Mouse (Mus musculus): Measurements from ENCODE around the gene Klhl5. TPM values are rescaled to one million over a fixed set of nuclear protein-coding genes. Genes with fewer than 3 reads are reported as not detected.

Klhl5 gene
- polyA plus RNA-seq, 1 experiment from 2014 or later: 56.9 TPM

DNA sequence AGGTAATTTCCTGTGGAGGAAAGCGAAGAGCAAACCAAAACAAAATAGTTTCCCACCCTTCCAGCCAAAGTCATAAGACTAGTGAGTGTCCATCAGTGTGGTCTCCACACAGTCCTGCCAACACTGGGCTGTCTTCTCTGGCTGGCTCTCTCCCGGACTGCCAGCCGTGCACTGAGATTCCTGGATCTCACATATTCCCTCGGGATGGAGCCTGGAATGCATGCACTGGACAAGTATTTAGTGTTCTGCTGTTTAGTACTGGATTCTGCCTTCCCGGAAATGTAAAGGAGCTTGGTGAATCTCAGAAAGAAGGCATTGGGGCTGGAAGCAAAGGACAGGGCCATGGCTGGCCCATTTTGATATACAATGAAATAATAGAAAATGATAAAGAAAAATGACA is 55.7 kb downstream of the Klhl5 start:
- H3K27me3 ChIP-seq (ENCODE audit: control insufficient read depth, insufficient read depth, low read length): no peaks in the 10 kb centered on the region
- no peak overlapping the region for H3K9ac ChIP-seq (replicated peaks; ENCODE audit: low read depth, low read length)
- 76% methylated on average over 5 of the region's 5 CpGs for WGBS
- no peak overlapping the region for H3K4me2 ChIP-seq (ENCODE audit: low read depth, low read length)
- no peak for ATAC-seq (ENCODE audit: low read depth)
- no peak overlapping the region for H3K27ac ChIP-seq (ENCODE audit: low read depth, low read length)
- H3K4me1 ChIP-seq (ENCODE audit: control insufficient read depth, insufficient read depth, low read length): no peaks in the 10 kb centered on the region
- no peaks in the 10 kb centered on the region for H3K9me3 ChIP-seq (ENCODE audit: control insufficient read depth, low read length)
- H3K36me3 ChIP-seq (ENCODE audit: control insufficient read depth, insufficient read depth, low read length): peaks cover 17% of the 10 kb centered on the region
- H3K4me3 ChIP-seq (ENCODE audit: low read depth, low read length): no peak overlapping the region

- WGBS: 86% methylated on average over 17 of the region's 17 CpGs
- no peaks in the 10 kb centered on the region for H3K9me3 ChIP-seq (ENCODE audit: control insufficient read depth, low read length)
- no peaks in the 10 kb centered on the region for H3K27me3 ChIP-seq (ENCODE audit: control insufficient read depth, insufficient read depth, low read length)
- H3K4me3 ChIP-seq (ENCODE audit: low read depth, low read length): no peak overlapping the region
- no peaks in the 10 kb centered on the region for H3K4me1 ChIP-seq (ENCODE audit: control insufficient read depth, insufficient read depth, low read length)
- no peak overlapping the region for H3K27ac ChIP-seq (ENCODE audit: low read depth, low read length)
- ATAC-seq (ENCODE audit: low read depth): no peak
- H3K9ac ChIP-seq (replicated peaks; ENCODE audit: low read depth, low read length): no peak overlapping the region
- no peak overlapping the region for H3K4me2 ChIP-seq (ENCODE audit: low read depth, low read length)
- peaks cover 17% of the 10 kb centered on the region for H3K36me3 ChIP-seq (ENCODE audit: control insufficient read depth, insufficient read depth, low read length)
Observed at GRCm38 (mm10) chr5:65163489-65164092, 56.3 kb downstream of the Klhl5 start.

GRCm38 (mm10) chr5:65170206-65170605 is 62.9 kb downstream of the Klhl5 start:
- ATAC-seq (ENCODE audit: low read depth): no peak
- 85% methylated on average over 9 of the region's 9 CpGs for WGBS

DNA sequence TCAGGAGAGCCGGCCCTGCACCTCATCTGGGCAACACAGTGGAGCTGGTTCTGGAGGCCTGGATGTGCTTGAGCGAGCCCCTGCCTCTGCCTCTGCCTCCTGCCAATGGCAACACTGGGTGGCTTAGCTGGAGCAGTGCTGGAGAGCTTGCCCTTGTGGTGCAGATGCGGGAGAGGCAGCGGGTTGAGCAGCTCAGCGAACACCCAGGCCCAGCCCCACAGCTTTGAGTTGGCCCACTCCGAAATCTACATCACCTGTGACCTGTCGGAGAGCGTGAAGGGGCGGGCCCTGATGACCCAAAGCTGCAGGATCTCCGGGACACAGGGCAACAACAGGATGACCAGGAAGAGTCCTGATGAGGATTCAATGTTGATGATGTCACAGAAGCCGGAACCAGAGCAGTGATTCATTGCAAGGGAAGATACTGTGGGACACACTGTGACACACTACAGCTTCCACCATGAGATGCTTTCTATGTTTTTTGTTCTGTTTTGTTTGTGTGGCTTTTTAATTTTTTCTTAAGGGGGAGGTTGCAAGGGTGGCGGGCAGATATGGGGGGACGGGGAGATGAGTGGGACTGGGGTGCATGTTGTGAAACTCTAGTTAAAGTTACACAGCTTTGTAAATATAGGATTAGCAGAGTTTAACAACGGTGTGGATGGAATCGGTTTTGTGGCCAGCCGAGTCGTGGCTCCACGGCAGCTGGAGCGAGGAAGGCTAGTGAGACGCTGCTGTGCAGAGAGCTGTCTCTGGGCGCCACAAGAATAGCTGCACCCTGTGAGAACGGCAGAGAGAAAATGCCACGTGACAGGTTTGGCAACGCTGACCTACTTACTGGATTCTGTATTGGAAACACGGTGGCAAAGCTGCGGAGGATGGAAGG is 67.9 kb downstream of the Klhl5 start:
- ATAC-seq (ENCODE audit: low read depth): peak; percentile 70; the same call in 1 of the 2 replicates
- WGBS: 65% methylated on average over 26 of the region's 26 CpGs
- H3K4me3 ChIP-seq (ENCODE audit: low read depth, low read length): no peak overlapping the region
- H3K9me3 ChIP-seq (ENCODE audit: control insufficient read depth, low read length): no peaks in the 10 kb centered on the region
- peak overlapping the region; percentile 34; the same call in 1 of the 2 replicates for H3K27ac ChIP-seq (ENCODE audit: low read depth, low read length)
- H3K36me3 ChIP-seq (ENCODE audit: control insufficient read depth, insufficient read depth, low read length): no peaks in the 10 kb centered on the region
- H3K9ac ChIP-seq (replicated peaks; ENCODE audit: low read depth, low read length): no peak overlapping the region
- H3K4me2 ChIP-seq (ENCODE audit: low read depth, low read length): no peak overlapping the region
- H3K27me3 ChIP-seq (ENCODE audit: control insufficient read depth, insufficient read depth, low read length): no peaks in the 10 kb centered on the region
- H3K4me1 ChIP-seq (ENCODE audit: control insufficient read depth, insufficient read depth, low read length): peaks cover 11% of the 10 kb centered on the region

More at GRCm38 (mm10) chr5:65170206-65170605, 62.9 kb downstream of the Klhl5 start:
- Histone ChIP-seq H3K4me2 (ENCODE audit: low read depth, low read length) (no peak overlapping the region), H3K9me3 (ENCODE audit: control insufficient read depth, low read length) (no peaks in the 10 kb centered on the region), H3K4me1 (ENCODE audit: control insufficient read depth, insufficient read depth, low read length) (no peaks in the 10 kb centered on the region), H3K27me3 (ENCODE audit: control insufficient read depth, insufficient read depth, low read length) (no peaks in the 10 kb centered on the region), H3K4me3 (ENCODE audit: low read depth, low read length) (no peak overlapping the region), H3K27ac (ENCODE audit: low read depth, low read length) (no peak overlapping the region), H3K36me3 (ENCODE audit: control insufficient read depth, insufficient read depth, low read length) (no peaks in the 10 kb centered on the region), H3K9ac (replicated peaks; ENCODE audit: low read depth, low read length) (no peak overlapping the region)

- Histone ChIP-seq H3K4me3 (ENCODE audit: low read depth, low read length) (no peak overlapping the region), H3K4me2 (ENCODE audit: low read depth, low read length) (no peak overlapping the region), H3K27me3 (ENCODE audit: control insufficient read depth, insufficient read depth, low read length) (no peaks in the 10 kb centered on the region), H3K27ac (ENCODE audit: low read depth, low read length) (peak overlapping the region; percentile 34; the same call in 1 of the 2 replicates), H3K9me3 (ENCODE audit: control insufficient read depth, low read length) (no peaks in the 10 kb centered on the region), H3K9ac (replicated peaks; ENCODE audit: low read depth, low read length) (0 out of 2 replicates have a peak overlapping the region, but pooled peaks have one; percentile 26), H3K4me1 (ENCODE audit: control insufficient read depth, insufficient read depth, low read length) (peaks cover 11% of the 10 kb centered on the region), H3K36me3 (ENCODE audit: control insufficient read depth, insufficient read depth, low read length) (no peaks in the 10 kb centered on the region)
- peak; percentile 47; the same call in 1 of the 2 replicates for ATAC-seq (ENCODE audit: low read depth)
- 64% methylated on average over 13 of the region's 13 CpGs for WGBS
Observed at GRCm38 (mm10) chr5:65175918-65176484, 68.7 kb downstream of the Klhl5 start.

DNA sequence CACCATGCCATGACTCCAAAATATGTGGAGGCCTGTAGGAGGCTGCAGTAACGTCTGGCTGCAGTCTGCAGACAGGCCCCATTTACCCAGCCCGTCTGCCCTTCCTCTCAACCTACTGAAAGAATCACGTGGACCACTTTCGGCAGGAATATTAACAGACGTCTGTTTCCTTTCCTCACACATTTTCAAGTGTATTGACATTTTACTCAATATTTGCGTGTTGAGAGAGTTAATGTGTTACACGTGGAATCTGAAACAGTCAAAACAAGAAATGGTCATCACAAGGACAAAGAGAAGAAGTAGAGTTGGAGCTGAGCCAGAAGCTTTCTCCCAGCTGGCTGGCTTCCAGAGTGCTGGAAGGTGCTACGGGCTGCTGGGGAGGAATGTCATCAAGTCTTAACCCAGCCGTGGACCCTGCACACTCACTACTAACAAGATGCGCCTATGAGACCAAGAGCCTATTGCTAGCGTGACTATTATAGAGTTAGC is 69.7 kb downstream of the Klhl5 start:
- Histone ChIP-seq H3K4me1 (ENCODE audit: control insufficient read depth, insufficient read depth, low read length) (peaks cover 15% of the 10 kb centered on the region), H3K36me3 (ENCODE audit: control insufficient read depth, insufficient read depth, low read length) (no peaks in the 10 kb centered on the region), H3K27ac (ENCODE audit: low read depth, low read length) (no peak overlapping the region), H3K4me2 (ENCODE audit: low read depth, low read length) (no peak overlapping the region), H3K27me3 (ENCODE audit: control insufficient read depth, insufficient read depth, low read length) (no peaks in the 10 kb centered on the region), H3K4me3 (ENCODE audit: low read depth, low read length) (no peak overlapping the region), H3K9me3 (ENCODE audit: control insufficient read depth, low read length) (no peaks in the 10 kb centered on the region), H3K9ac (replicated peaks; ENCODE audit: low read depth, low read length) (no peak overlapping the region)
- no peak for ATAC-seq (ENCODE audit: low read depth)
- WGBS: 42% methylated on average over 11 of the region's 11 CpGs

GRCm38 (mm10) chr5:65178477-65178876 is 71.1 kb downstream of the Klhl5 start:
- 95% methylated on average over 9 of the region's 9 CpGs for WGBS
- H3K9me3 ChIP-seq (ENCODE audit: control insufficient read depth, low read length): no peaks in the 10 kb centered on the region
- ATAC-seq (ENCODE audit: low read depth): no peak
- no peak overlapping the region for H3K9ac ChIP-seq (replicated peaks; ENCODE audit: low read depth, low read length)
- H3K27me3 ChIP-seq (ENCODE audit: control insufficient read depth, insufficient read depth, low read length): no peaks in the 10 kb centered on the region
- H3K27ac ChIP-seq (ENCODE audit: low read depth, low read length): no peak overlapping the region
- H3K4me3 ChIP-seq (ENCODE audit: low read depth, low read length): no peak overlapping the region
- H3K4me2 ChIP-seq (ENCODE audit: low read depth, low read length): no peak overlapping the region
- H3K36me3 ChIP-seq (ENCODE audit: control insufficient read depth, insufficient read depth, low read length): no peaks in the 10 kb centered on the region
- H3K4me1 ChIP-seq (ENCODE audit: control insufficient read depth, insufficient read depth, low read length): peaks cover 15% of the 10 kb centered on the region

DNA sequence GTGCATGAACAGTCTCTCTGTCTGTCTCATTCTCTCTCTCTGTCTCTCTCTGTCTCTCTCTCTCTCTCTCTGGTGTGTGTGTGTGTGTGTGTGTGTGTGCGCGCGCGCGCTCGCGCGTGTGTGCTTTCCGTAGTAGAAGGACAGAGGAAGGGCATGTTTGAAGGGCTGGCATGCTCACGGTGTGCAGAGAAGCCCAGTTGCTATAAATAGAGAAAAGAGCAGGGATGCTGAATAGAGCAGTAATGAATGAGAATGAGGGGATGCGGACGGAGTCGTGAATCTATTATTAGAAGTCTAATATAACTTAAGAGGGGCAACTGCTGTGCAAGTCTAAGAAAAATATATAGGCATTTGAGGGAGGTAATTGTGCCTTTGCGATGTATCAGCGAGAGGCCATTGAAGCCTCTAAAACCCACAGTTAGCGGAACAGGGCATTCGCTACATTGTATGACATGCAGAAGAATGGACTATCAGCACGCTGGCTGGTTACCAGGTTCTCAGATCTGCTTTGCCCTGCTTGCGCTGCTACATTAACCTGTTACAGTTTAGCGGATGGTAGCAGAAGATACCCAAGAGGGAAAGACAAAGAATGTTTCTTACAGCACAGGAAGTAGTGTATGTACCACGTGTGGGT is 73.9 kb downstream of the Klhl5 start:
- H3K27me3 ChIP-seq (ENCODE audit: control insufficient read depth, insufficient read depth, low read length): no peaks in the 10 kb centered on the region
- H3K9ac ChIP-seq (replicated peaks; ENCODE audit: low read depth, low read length): no peak overlapping the region
- H3K36me3 ChIP-seq (ENCODE audit: control insufficient read depth, insufficient read depth, low read length): no peaks in the 10 kb centered on the region
- H3K4me3 ChIP-seq (ENCODE audit: low read depth, low read length): no peak overlapping the region
- H3K4me2 ChIP-seq (ENCODE audit: low read depth, low read length): peak overlapping the region; percentile 16; the same call in 1 of the 2 replicates
- H3K9me3 ChIP-seq (ENCODE audit: control insufficient read depth, low read length): no peaks in the 10 kb centered on the region
- 52% methylated on average over 21 of the region's 21 CpGs for WGBS
- peak; percentile 50; the same call in 1 of the 2 replicates for ATAC-seq (ENCODE audit: low read depth)
- peaks cover 11% of the 10 kb centered on the region for H3K4me1 ChIP-seq (ENCODE audit: control insufficient read depth, insufficient read depth, low read length)
- H3K27ac ChIP-seq (ENCODE audit: low read depth, low read length): peak overlapping the region; percentile 36; the same call in 1 of the 2 replicates
